Mouse (Mus musculus) ES-Bruce4 (cell line): Measurements from ENCODE around the gene Galk2.

Experiments used
- CTCF ChIP-seq: IDR thresholded peaks from one replicate; pipeline ENCODE4 v1.8.1; 2011; ENCODE audit warnings: low read depth, low read length
- EP300 ChIP-seq: IDR thresholded peaks from 2 replicates; pipeline ENCODE4 v1.6.1; 2011; ENCODE audit warnings: low read depth, low read length; ENCODE audit not compliant: insufficient read depth
- POLR2A ChIP-seq: IDR thresholded peaks from one replicate; pipeline ENCODE4 v1.8.1; 2011; ENCODE audit warnings: low read length; ENCODE audit not compliant: insufficient read depth

DNA sequence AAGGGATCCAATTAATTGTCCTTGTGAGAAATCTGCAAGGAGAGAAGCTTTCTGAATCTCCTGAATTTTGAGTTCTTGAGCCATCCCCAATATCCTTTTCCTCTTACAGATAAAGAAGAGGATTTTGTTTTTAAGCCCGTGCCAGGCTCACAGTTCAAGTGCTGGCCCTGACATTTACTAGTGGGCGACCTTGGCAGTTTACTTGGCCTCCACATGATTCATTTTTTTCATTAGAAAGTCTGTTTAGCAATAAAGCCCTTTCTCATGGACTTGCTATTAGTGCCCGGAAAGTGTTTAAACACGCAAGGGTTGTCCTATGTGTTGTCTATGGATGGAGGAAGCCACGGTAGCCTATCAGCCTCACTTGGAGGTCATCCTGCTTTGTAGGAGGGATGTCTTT lies 64.4 kb downstream of the Galk2 start:
- TF ChIP-seq POLR2A = no peak
- no peak for TF ChIP-seq CTCF
- TF ChIP-seq EP300 = no peak
